Mouse (Mus musculus) midbrain, embryonic 15.5 days (tissue): ENCODE results near the gene Epha7. TPM values are rescaled to one million over a fixed set of nuclear protein-coding genes. Genes with fewer than 3 reads are reported as not detected.

Experiments used
- ATAC-seq: fragments of 200-750 bp; cut with Nextera tagmentation; replicated peaks from 2 replicates; pipeline ENCODE4 v1.8.0; 2017; ENCODE audit warnings: moderate TSS enrichment
- H3K27ac ChIP-seq: fragments of 300-500 bp; sonication (generic); 2 replicates; pipeline ENCODE4 v1.5.1; 2015; ENCODE audit warnings: mild to moderate bottlenecking, inconsistent platforms
- H3K27me3 ChIP-seq: fragments of 300-500 bp; sonication (generic); replicated peaks from 2 replicates; pipeline ENCODE4 v1.6.1; 2015; ENCODE audit warnings: inconsistent platforms
- H3K36me3 ChIP-seq: fragments of 300-500 bp; sonication (generic); replicated peaks from 2 replicates; pipeline ENCODE4 v1.6.1; 2015; ENCODE audit warnings: inconsistent platforms
- H3K4me1 ChIP-seq: fragments of 300-500 bp; sonication (generic); 2 replicates; pipeline ENCODE4 v1.6.1; 2015; ENCODE audit warnings: inconsistent platforms
- H3K4me2 ChIP-seq: fragments of 300-500 bp; sonication (generic); 2 replicates; pipeline ENCODE4 v1.6.1; 2015; ENCODE audit warnings: inconsistent platforms, mild to moderate bottlenecking, moderate library complexity
- H3K4me3 ChIP-seq: fragments of 300-500 bp; sonication (generic); 2 replicates; pipeline ENCODE4 v1.5.1; 2015; ENCODE audit warnings: mild to moderate bottlenecking, inconsistent platforms
- H3K9ac ChIP-seq: fragments of 300-500 bp; sonication (generic); 2 replicates; pipeline ENCODE4 v1.6.1; 2015; ENCODE audit warnings: mild to moderate bottlenecking, inconsistent platforms
- H3K9me3 ChIP-seq: fragments of 300-500 bp; sonication (generic); 2 replicates; pipeline ENCODE4 v1.6.1; 2016; ENCODE audit warnings: inconsistent platforms
- WGBS: fragments of 180-500 bp; shearing (Covaris S2); methylation state at CpG from one replicate; pipeline ENCODE4 v1.1.7; 2015; ENCODE audit warnings: mixed read lengths; 5-methylcytosine and 5-hydroxymethylcytosine counted together
- polyA plus RNA-seq: library from polyadenylated mRNA; unstranded; fragments of >200 nt; fragmentation: Nextera tagmentation; extraction: Ambion mirVana; gene quantifications from 2 replicates; pipeline ENCODE4 v1.2.1, GENCODE M21; 2015

Epha7 gene
- polyA plus RNA-seq, result 63.6 and 79.2 TPM in 2 replicates

- Histone ChIP-seq H3K27me3 (peaks cover 6% of the 10 kb centered on the region), H3K36me3 (no peaks in the 10 kb centered on the region), H3K4me3 (peak within 1 kb of the TSS; percentile 83), H3K27ac (peak within 1 kb of the TSS; percentile 96), H3K9me3 (no peaks in the 10 kb centered on the region), H3K9ac (peak within 1 kb of the TSS; percentile 79), H3K4me1 (no peaks in the 10 kb centered on the region), H3K4me2 (peak within 1 kb of the TSS; percentile 79)
- ATAC-seq, result peak; percentile 98
- under 1% methylated on average over 48 of the region's 48 CpGs for WGBS
Measured at GRCm38 (mm10) chr4:28812691-28813289, at the start of gene Epha7. Gene Epha7 (plus strand): TSS chr4:28813131.

- Histone ChIP-seq H3K9ac (no peak overlapping the region), H3K36me3 (no peaks in the 10 kb centered on the region), H3K27ac (no peak overlapping the region), H3K4me2 (no peak overlapping the region), H3K27me3 (no peaks in the 10 kb centered on the region), H3K4me1 (no peaks in the 10 kb centered on the region), H3K4me3 (no peak overlapping the region), H3K9me3 (no peaks in the 10 kb centered on the region)
- 50% methylated on average over 3 of the region's 3 CpGs for WGBS
- ATAC-seq, result no peak
Measured at GRCm38 (mm10) chr4:28783961-28784360, 29.0 kb upstream of the Epha7 start.

GRCm38 (mm10) chr4:28808800-28809199, 4.1 kb upstream of the Epha7 start:
- Histone ChIP-seq H3K36me3 (no peaks in the 10 kb centered on the region), H3K27me3 (peaks cover 6% of the 10 kb centered on the region), H3K9me3 (no peaks in the 10 kb centered on the region), H3K27ac (no peak overlapping the region), H3K4me2 (no peak overlapping the region), H3K4me3 (no peak overlapping the region), H3K4me1 (no peaks in the 10 kb centered on the region), H3K9ac (no peak overlapping the region)
- ATAC-seq, result no peak

- H3K4me2 ChIP-seq, result no peak overlapping the region
- H3K4me1 ChIP-seq, result no peaks in the 10 kb centered on the region
- ATAC-seq, result no peak
- no peaks in the 10 kb centered on the region for H3K36me3 ChIP-seq
- H3K4me3 ChIP-seq, result no peak overlapping the region
- H3K27ac ChIP-seq, result no peak overlapping the region
- H3K9ac ChIP-seq, result no peak overlapping the region
- no peaks in the 10 kb centered on the region for H3K9me3 ChIP-seq
- 81% methylated on average over 4 of the region's 4 CpGs for WGBS
- H3K27me3 ChIP-seq, result peaks cover 6% of the 10 kb centered on the region
Measured at GRCm38 (mm10) chr4:28809703-28810102, 3.2 kb upstream of the Epha7 start.

GRCm38 (mm10) chr4:28813551-28814475, 882 bp downstream of the Epha7 start:
- H3K27ac ChIP-seq, result peak overlapping the region; percentile 96
- peak overlapping the region; percentile 83 for H3K4me3 ChIP-seq
- WGBS, result 0% methylated on average over 92 of the region's 94 CpGs
- H3K4me1 ChIP-seq, result no peaks in the 10 kb centered on the region
- peaks cover 6% of the 10 kb centered on the region for H3K27me3 ChIP-seq
- ATAC-seq, result peak; percentile 64
- peak overlapping the region; percentile 79 for H3K4me2 ChIP-seq
- peak overlapping the region; percentile 79 for H3K9ac ChIP-seq
- no peaks in the 10 kb centered on the region for H3K36me3 ChIP-seq
- H3K9me3 ChIP-seq, result no peaks in the 10 kb centered on the region

- H3K4me1 ChIP-seq, result no peaks in the 10 kb centered on the region
- 0% methylated on average over 8 of the region's 8 CpGs for WGBS
- H3K9me3 ChIP-seq, result no peaks in the 10 kb centered on the region
- peaks cover 6% of the 10 kb centered on the region for H3K27me3 ChIP-seq
- H3K36me3 ChIP-seq, result no peaks in the 10 kb centered on the region
- H3K27ac ChIP-seq, result peak overlapping the region; percentile 96
- ATAC-seq, result peak; percentile 0; the same call in 1 of the 2 replicates
- H3K4me2 ChIP-seq, result peak overlapping the region; percentile 79
- H3K9ac ChIP-seq, result peak overlapping the region; percentile 79
- H3K4me3 ChIP-seq, result peak overlapping the region; percentile 83
Measured at GRCm38 (mm10) chr4:28814476-28814815, 1.5 kb downstream of the Epha7 start.

- WGBS, result under 1% methylated on average over 72 of the region's 72 CpGs
- ATAC-seq, result peak; percentile 59
- Histone ChIP-seq H3K27ac (peak overlapping the region; percentile 96), H3K4me2 (peak overlapping the region; percentile 79), H3K27me3 (peaks cover 6% of the 10 kb centered on the region), H3K4me3 (peak overlapping the region; percentile 83), H3K36me3 (no peaks in the 10 kb centered on the region), H3K9me3 (no peaks in the 10 kb centered on the region), H3K4me1 (no peaks in the 10 kb centered on the region), H3K9ac (peak overlapping the region; percentile 79)
Measured at GRCm38 (mm10) chr4:28814816-28815620, 2.1 kb downstream of the Epha7 start.

- no peak for ATAC-seq
- H3K27ac ChIP-seq, result peak overlapping the region; percentile 96
- H3K4me1 ChIP-seq, result no peaks in the 10 kb centered on the region
- WGBS, result 0% methylated on average over 15 of the region's 15 CpGs
- H3K4me2 ChIP-seq, result peak overlapping the region; percentile 79
- H3K9ac ChIP-seq, result peak overlapping the region; percentile 79
- H3K27me3 ChIP-seq, result peaks cover 6% of the 10 kb centered on the region
- peak overlapping the region; percentile 83 for H3K4me3 ChIP-seq
- H3K9me3 ChIP-seq, result no peaks in the 10 kb centered on the region
- H3K36me3 ChIP-seq, result no peaks in the 10 kb centered on the region
Measured at GRCm38 (mm10) chr4:28815621-28815920, 2.6 kb downstream of the Epha7 start.

- no peak overlapping the region for H3K4me3 ChIP-seq
- no peaks in the 10 kb centered on the region for H3K9me3 ChIP-seq
- H3K4me1 ChIP-seq, result no peaks in the 10 kb centered on the region
- H3K27me3 ChIP-seq, result peaks cover 3% of the 10 kb centered on the region; the same call in 1 of the 2 replicates
- H3K27ac ChIP-seq, result no peak overlapping the region
- no peak overlapping the region for H3K4me2 ChIP-seq
- no peaks in the 10 kb centered on the region for H3K36me3 ChIP-seq
- H3K9ac ChIP-seq, result no peak overlapping the region
- WGBS, result 36% methylated on average over 1 of the region's 1 CpGs
- no peak for ATAC-seq
Measured at GRCm38 (mm10) chr4:28823616-28824015, 10.7 kb downstream of the Epha7 start.

GRCm38 (mm10) chr4:28824616-28825015, 11.7 kb downstream of the Epha7 start:
- 57% methylated on average over 7 of the region's 7 CpGs for WGBS
- no peak overlapping the region for H3K4me2 ChIP-seq
- H3K36me3 ChIP-seq, result no peaks in the 10 kb centered on the region
- no peaks in the 10 kb centered on the region for H3K4me1 ChIP-seq
- H3K27me3 ChIP-seq, result peaks cover 3% of the 10 kb centered on the region; the same call in 1 of the 2 replicates
- no peak overlapping the region for H3K27ac ChIP-seq
- no peak overlapping the region for H3K9ac ChIP-seq
- no peak overlapping the region for H3K4me3 ChIP-seq
- no peaks in the 10 kb centered on the region for H3K9me3 ChIP-seq
- ATAC-seq, result no peak

GRCm38 (mm10) chr4:28837669-28838068, 24.7 kb downstream of the Epha7 start:
- no peak overlapping the region for H3K27ac ChIP-seq
- H3K36me3 ChIP-seq, result no peaks in the 10 kb centered on the region
- peaks cover 4% of the 10 kb centered on the region for H3K4me1 ChIP-seq
- no peaks in the 10 kb centered on the region for H3K9me3 ChIP-seq
- no peak for ATAC-seq
- 94% methylated on average over 3 of the region's 3 CpGs for WGBS
- no peak overlapping the region for H3K4me2 ChIP-seq
- no peak overlapping the region for H3K4me3 ChIP-seq
- no peak overlapping the region for H3K9ac ChIP-seq
- H3K27me3 ChIP-seq, result no peaks in the 10 kb centered on the region

- 88% methylated on average over 4 of the region's 4 CpGs for WGBS
- no peaks in the 10 kb centered on the region for H3K27me3 ChIP-seq
- H3K4me3 ChIP-seq, result no peak overlapping the region
- H3K27ac ChIP-seq, result no peak overlapping the region
- no peak for ATAC-seq
- H3K4me1 ChIP-seq, result no peaks in the 10 kb centered on the region
- no peaks in the 10 kb centered on the region for H3K9me3 ChIP-seq
- H3K36me3 ChIP-seq, result no peaks in the 10 kb centered on the region
- no peak overlapping the region for H3K4me2 ChIP-seq
- H3K9ac ChIP-seq, result no peak overlapping the region
Measured at GRCm38 (mm10) chr4:28846311-28846710, 33.4 kb downstream of the Epha7 start.
